Mouse (Mus musculus) hindbrain, embryonic 13.5 days (tissue): ENCODE measurements around the gene Ube3b. TPM values are rescaled to one million over a fixed set of nuclear protein-coding genes. Genes with fewer than 3 reads are reported as not detected.
A peak's percentile ranks its signal among the peaks of the same experiment; 100 is the strongest.

ENCODE experiments used
- ATAC-seq: fragments of 200-750 bp; cut with Nextera tagmentation; 2 replicates; pipeline ENCODE4 v1.8.0; 2017; ENCODE audit warnings: moderate TSS enrichment; ENCODE audit not compliant: low FRiP score
- H3K27ac ChIP-seq: fragments of 300-500 bp; sonication (generic); 2 replicates; pipeline ENCODE4 v1.5.1; 2015; ENCODE audit warnings: inconsistent platforms, mild to moderate bottlenecking, moderate library complexity
- H3K27me3 ChIP-seq: fragments of 300-500 bp; sonication (generic); 2 replicates; pipeline ENCODE4 v1.6.1; 2015; ENCODE audit warnings: mild to moderate bottlenecking, inconsistent platforms
- H3K36me3 ChIP-seq: fragments of 300-500 bp; sonication (generic); 2 replicates; pipeline ENCODE4 v1.6.1; 2015; ENCODE audit warnings: mild to moderate bottlenecking, inconsistent platforms
- H3K4me1 ChIP-seq: fragments of 300-500 bp; sonication (generic); replicated peaks from 2 replicates; pipeline ENCODE4 v1.6.1; 2015; ENCODE audit warnings: inconsistent platforms
- H3K4me2 ChIP-seq: fragments of 300-500 bp; sonication (generic); 2 replicates; pipeline ENCODE4 v1.6.1; 2015; ENCODE audit warnings: inconsistent platforms, mild to moderate bottlenecking, moderate library complexity
- H3K4me3 ChIP-seq: fragments of 300-500 bp; sonication (generic); 2 replicates; pipeline ENCODE4 v1.5.1; 2015; ENCODE audit warnings: mild to moderate bottlenecking, inconsistent platforms
- H3K9ac ChIP-seq: fragments of 300-500 bp; sonication (generic); 2 replicates; pipeline ENCODE4 v1.6.1; 2015; ENCODE audit warnings: mild to moderate bottlenecking, inconsistent platforms
- H3K9me3 ChIP-seq: fragments of 300-500 bp; sonication (generic); 2 replicates; pipeline ENCODE4 v1.6.1; 2016; ENCODE audit warnings: inconsistent platforms
- WGBS: fragments of 180-500 bp; shearing (Covaris S2); methylation state at CpG from one replicate; pipeline ENCODE4 v1.1.7; 2015; 5-methylcytosine and 5-hydroxymethylcytosine counted together
- microRNA-seq: library from miRNA; unstranded; fragments of <30 nt; microRNA quantifications from one replicate; pipeline ENCODE4, GENCODE M21; 2016
- polyA plus RNA-seq: library from polyadenylated mRNA; unstranded; fragments of >200 nt; fragmentation: Nextera tagmentation; extraction: Ambion mirVana; gene quantifications from 2 replicates; pipeline ENCODE4 v1.2.1, GENCODE M21; 2015

Gene Ube3b
- polyA plus RNA-seq, 1 experiment from 2014 or later: 41.6 TPM

DNA sequence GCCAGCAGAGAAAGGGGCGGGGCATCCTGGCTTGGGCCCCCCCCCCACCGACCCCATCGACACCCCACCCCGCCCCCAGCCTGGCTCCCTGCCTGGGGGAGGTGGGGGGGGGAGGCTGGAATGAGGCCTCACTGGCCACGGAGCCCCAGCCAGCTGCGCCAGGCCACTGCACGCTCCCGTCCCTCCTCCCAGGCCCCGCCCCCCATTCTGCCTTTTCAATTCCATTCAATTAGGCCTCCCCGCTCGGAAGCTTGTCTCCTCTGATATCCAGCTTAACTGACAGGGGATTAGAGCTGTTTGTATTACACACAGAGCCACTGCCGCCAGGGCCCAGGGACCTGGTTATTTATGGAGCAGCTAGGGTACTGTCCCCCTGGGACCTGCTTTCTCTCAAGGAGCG is 87.0 kb downstream of the Ube3b start:
- peak overlapping the region; percentile 50 for H3K4me2 ChIP-seq
- H3K36me3 ChIP-seq: no peaks in the 10 kb centered on the region
- H3K9me3 ChIP-seq: no peaks in the 10 kb centered on the region
- H3K4me3 ChIP-seq: peak overlapping the region; percentile 25
- H3K4me1 ChIP-seq: peaks cover 53% of the 10 kb centered on the region
- ATAC-seq: peak; percentile 81
- H3K27me3 ChIP-seq: peaks cover 12% of the 10 kb centered on the region; the same call in 1 of the 2 replicates
- H3K9ac ChIP-seq: peak overlapping the region; percentile 40; the same call in 1 of the 2 replicates
- 0% methylated on average over 8 of the region's 13 CpGs for WGBS
- peak overlapping the region; percentile 91 for H3K27ac ChIP-seq

DNA sequence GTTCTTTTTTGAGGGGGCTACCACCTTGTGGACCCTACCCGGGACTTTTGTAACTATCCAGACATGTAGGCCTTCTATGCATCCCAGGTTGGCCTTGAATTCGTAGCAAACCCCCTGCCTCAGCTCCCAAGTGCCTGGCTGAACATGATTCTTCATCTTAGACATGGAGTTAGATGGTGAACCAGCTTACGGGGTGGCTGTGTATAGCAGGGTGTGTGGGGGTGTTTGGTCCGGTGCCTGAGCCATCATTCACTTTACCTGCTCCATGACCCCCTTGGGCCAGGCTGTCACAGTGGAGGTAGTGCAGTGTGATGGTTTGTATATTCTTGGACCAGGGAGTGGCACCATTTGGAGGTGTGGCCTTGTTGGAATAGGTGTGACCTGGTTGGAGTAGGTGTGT is 87.6 kb downstream of the Ube3b start:
- 0 out of 2 replicates have a peak, but pooled peaks have one; percentile 16 for ATAC-seq
- H3K4me1 ChIP-seq: peaks cover 47% of the 10 kb centered on the region
- H3K9ac ChIP-seq: no peak overlapping the region
- H3K27ac ChIP-seq: peak overlapping the region; percentile 91
- H3K36me3 ChIP-seq: no peaks in the 10 kb centered on the region
- H3K4me3 ChIP-seq: no peak overlapping the region
- H3K9me3 ChIP-seq: no peaks in the 10 kb centered on the region
- peaks cover 12% of the 10 kb centered on the region; the same call in 1 of the 2 replicates for H3K27me3 ChIP-seq
- peak overlapping the region; percentile 50 for H3K4me2 ChIP-seq
- WGBS: 46% methylated on average over 4 of the region's 4 CpGs

DNA sequence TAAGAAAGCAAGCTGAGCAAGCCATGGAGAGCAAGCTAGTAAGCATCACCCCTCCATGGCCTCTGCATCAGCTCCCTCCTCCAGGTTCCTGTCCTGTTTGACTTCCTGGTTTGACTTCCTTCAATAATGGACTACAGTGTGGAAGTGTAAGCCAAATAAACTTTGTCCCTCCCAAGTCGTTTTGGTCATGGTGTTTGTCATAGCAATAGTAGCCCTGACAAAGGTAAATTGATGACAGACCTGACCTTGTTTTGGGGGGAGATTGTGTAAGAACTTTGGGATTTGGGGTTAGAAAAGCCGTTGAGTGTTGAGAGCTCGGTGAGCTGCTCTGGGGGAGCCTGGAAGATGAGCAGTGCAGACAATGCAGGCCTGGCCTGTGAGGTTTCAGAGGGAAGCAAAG is 90.0 kb downstream of the Ube3b start:
- 81% methylated on average over 3 of the region's 3 CpGs for WGBS
- no peaks in the 10 kb centered on the region for H3K36me3 ChIP-seq
- H3K27me3 ChIP-seq: peaks cover 17% of the 10 kb centered on the region
- H3K9ac ChIP-seq: no peak overlapping the region
- no peak overlapping the region for H3K27ac ChIP-seq
- peaks cover 48% of the 10 kb centered on the region for H3K4me1 ChIP-seq
- no peak overlapping the region for H3K4me2 ChIP-seq
- no peak overlapping the region for H3K4me3 ChIP-seq
- H3K9me3 ChIP-seq: no peaks in the 10 kb centered on the region
- no peak for ATAC-seq

Small RNA genes lying within 50 kb of the gene (microRNA-seq; reads per million reads assigned to microRNA genes)
- 0.93 reads per million for gene Mir7027

Other genes starting within 250 kb of the Ube3b start
- gene Acacb, start 234.1 kb upstream of the Ube3b start, polyA plus RNA-seq: 1.9 and 3.2 TPM in 2 replicates
- 1.0 and 2.9 TPM in 2 replicates for gene Foxn4, start 106.8 kb upstream of the Ube3b start, polyA plus RNA-seq
- gene Myo1h, start 91.4 kb upstream of the Ube3b start, polyA plus RNA-seq: 0.93 and 1.3 TPM in 2 replicates
- gene Kctd10, start 99 bp upstream of the Ube3b start, polyA plus RNA-seq: 77.7 and 86.5 TPM in 2 replicates
- 23.6 and 25.7 TPM in 2 replicates for gene Mmab, start 63.5 kb downstream of the Ube3b start, polyA plus RNA-seq
- gene Mvk, start 63.7 kb downstream of the Ube3b start, polyA plus RNA-seq: 50.0 and 54.0 TPM in 2 replicates
- gene Fam222a, start 187.4 kb downstream of the Ube3b start, polyA plus RNA-seq: 5.8 and 6.4 TPM in 2 replicates